Mouse (Mus musculus): ENCODE data around the gene Atxn1.

Atxn1 gene

DNA sequence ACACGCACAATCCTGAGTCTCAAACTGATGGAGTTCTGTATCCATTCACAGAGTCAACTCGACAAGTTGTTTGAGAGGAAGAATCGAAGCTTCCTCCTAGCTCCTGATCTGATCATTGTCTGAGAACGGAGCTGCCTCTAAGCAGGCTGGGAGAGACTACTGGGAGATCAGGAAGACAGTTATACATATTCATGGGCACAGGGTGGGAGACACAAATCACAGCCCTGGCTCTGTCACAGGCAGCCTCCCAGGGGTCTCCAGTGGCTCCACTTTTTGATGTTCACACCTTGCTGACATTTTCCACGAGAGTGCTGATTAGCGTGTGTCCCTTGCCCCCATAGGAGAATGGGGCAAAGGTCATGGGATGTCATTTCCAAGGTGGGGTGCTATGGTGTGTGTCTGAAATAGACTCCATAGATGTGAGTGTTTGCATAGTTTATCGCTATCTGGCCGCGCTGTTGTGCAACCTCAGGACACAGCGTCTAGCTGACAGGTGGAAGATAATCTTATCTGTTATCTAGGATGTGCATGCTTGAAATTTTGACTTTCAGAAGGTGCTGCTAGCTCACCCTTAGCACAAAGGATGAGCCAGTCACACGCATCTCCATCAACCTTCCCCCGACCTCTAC lies 105.6 kb downstream of the Atxn1 start:
- no peak for DNase-seq

DNA sequence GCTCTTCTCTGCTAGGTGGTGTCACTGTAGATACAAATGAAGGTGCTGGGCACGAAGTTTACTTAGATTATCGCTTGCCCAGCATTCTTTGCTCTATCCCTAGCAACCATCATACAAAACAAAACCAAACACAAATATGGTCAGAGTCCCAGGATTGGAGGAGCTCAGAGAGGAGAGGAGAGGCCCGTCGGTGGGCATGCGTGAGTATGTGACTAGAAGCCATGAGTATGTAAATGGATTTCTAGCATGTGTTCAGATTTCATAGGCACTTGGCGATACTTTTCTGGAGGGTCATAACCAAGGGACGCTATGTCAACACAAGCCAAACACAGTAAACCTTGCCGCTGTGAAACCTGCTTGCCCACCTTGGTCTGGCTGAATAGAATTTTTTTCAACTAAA lies 107.4 kb downstream of the Atxn1 start:
- DNase-seq = no peak

DNA sequence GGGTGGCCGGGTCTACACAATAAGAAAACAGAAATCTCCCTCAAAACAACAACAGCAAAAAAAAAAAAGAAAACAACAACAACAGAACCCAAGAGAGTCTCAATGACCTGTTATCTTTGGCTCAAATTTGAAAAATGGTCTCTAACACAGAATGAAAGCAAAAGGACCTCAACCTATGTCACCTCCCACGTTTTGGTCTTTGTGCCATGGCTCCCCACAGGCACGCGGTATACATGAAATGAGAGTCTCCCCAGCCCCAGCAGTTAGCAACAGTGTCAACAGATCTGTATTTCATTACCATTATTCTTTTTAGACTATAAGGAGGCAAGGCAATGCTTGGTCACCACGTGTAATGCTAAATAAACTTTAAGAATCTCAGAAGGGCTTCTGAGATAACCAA lies 110.3 kb downstream of the Atxn1 start:
- DNase-seq = no peak

DNA sequence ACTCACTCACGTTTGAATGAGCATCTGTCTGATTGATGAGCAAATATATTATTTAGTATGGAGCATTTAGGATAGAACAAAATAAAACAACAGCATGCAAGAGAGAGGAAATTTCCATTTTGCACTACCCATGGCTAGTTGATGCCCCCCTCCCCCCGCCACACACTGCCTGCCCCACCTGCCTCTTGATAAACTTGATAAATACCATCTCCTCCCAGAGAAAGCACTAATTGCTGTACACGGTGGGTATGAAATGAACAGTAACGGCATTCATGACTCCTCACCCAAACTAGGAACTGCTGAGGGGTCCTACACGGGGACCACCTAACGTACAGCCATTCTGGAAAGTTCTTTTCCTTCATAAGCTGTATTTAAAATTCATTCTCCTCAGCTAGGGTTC lies 111.1 kb downstream of the Atxn1 start:
- no peak for DNase-seq

DNA sequence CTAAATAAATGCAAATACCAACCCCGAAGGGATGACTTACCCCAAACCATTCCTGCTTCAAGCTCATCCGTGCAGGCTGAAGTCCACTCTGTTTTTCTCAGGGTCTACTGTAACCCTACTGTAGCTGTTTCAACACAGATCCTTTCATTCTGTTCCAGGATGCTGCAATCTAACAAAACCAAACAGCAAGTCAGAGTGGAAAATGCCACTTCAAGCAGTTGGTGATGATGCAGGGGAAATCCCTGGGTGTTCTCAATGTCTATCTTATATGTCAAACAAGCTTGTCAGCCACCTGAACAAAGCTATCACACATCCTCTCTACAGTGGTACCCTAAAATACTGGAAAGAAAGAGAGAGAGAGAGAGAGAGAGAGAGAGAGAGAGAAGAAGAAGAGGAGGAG lies 112.5 kb downstream of the Atxn1 start:
- DNase-seq = no peak

DNA sequence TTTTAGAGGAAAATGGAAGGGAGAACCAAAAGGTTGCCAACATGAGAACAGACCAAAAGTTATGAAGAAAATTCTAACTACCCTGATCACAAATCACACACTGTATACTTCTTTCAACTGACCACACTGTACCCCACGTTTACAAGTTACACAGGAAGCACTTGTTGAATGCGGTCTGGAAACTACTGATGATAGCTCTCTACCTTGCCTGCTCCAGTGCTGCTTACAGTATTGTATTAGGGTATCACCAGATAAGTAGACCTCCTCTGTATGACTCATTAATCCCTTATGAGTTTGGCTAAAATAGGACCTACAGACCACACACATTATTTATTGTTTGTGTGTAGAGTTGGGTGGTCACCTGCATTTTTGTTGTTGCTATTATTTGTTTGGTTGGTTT lies 113.1 kb downstream of the Atxn1 start:
- no peak for DNase-seq

DNA sequence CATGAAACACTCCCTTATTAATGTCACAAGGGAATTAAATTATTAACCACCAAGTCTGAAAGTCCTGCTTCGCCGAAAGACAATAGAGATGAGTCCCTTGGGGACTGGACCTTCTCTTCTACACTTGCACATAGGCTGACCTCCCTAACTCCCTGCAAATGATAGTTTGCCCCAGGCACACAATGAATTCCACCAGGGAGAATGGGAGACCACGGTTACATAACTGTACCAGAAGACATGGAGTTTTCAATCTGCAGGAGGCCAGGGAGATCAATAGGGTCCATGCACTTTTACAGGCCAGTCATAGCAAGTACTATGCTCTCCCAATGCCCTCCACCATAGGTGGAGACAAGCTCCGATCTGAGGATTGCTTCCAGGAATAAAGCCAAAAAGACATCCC lies 113.7 kb downstream of the Atxn1 start:
- DNase-seq = no peak

DNA sequence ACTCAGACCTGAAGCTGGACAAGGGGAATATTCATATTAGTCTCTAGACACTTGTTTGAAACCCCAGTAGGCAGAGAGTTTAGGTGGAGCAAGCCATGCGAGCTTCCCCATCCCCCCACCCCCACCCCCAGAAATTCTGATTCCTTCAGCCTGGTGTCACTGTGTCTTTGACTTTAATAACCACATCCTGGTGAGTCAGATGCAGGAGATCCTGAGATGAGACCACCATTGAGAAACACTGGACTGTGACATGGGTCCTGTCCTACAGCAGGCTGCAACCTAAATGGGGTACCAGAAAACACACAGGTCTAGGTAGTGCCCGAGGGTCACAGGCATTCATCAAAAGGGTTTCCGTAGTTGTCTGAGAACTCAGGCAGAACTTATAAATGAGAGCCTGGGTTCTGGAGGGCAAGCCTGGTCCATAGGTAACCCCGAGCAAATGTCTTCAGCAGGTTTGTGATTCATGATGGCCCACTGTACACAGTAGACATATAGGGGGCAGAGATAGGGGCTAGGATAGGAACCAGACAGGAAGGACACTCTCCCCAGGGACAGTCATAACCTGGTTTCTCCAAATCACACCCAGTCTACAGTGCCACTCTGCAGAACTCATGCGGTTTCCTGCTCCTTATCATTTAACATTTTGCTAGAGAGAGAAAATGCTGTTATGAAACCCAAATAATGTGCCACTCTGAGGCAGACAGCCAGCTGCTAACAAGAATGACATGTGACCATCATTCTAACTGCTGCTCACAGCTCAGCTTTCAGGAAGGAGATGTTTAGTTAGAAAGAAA lies 114.4 kb downstream of the Atxn1 start:
- no peak for DNase-seq

DNA sequence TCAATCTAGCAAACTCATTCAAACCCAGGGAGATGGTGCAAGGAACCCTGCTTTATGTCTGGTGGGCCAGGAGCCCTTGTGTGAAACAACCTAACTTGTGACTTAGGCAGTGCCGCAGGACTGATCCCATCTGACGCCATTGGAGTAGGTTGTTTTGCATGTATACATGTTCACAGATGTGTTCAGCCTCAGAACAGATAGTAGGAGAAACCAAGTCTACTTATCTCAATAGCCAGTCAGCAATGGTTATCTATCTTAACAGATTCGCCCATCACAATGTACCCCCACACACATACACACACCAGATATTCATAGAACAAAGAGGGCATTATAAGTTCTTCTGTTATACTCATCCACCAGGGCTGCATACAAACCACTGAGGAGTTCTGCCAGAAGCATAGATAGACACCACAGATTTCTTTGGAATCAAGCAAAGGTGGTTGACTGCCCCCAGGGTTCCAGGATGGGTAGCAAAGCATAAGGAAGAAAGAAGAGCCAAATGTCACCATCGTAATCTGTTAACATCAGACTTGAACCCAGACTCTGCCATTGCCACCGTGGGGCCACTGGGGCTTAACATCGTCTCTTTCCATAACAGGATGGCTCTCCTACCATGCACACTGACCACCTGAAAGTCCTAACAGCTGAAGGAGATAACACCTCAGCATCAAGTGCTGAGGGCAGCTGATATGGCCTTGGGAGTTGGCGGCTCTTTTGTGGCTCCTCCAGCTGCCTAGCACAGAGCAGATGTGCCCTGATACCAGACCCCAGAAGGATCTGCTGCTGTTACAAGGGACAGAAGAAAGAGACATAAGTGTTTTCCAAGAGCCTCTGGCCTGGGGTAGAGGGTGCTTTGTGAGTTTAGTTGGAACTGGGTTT lies 115.4 kb downstream of the Atxn1 start:
- DNase-seq = no peak

DNA sequence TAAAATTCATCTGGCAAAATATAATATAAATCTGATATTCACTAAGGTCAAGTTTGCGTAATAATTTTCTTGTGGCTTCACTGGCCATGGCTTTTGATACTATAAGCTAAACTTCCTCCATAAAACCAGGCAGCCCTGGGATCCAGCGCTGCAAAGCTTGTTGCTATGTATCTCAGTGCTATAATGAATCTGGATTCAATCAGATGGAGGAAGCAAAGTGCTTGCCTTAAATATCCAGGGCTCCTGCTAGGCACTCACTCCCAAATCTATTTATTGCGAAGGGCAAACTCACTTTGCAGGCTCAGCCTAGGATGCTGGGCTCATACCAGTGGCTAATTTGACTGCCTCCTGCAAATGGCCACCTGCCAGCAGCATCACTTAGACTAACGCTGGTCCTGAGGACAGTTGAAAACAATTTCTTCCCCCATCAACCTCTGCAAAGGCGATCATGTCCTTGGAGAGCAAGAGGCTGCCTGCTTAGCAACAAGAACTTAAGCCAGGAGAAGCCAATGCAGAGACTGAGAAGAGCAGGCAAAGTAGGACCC lies 122.2 kb downstream of the Atxn1 start:
- DNase-seq = peak in 1 of 2 experiments; percentile 28

DNA sequence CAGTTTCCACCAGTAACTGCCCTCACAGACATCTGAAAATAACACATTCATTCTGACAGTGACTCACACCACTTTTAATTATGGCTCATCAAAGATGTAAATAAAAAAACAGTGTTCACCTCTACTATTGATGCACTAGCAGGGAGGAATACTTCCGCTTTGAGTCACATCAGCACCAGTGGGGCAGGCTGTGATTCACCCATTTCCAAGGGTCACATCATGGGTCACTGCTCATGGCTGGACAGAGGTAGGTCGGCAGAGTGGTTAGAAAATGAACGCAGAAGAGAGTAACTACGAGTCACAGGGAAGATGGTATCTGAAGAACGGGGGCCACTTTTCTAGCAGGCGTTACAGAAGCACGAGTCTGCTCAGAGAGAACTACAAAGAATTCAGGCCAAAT lies 124.9 kb downstream of the Atxn1 start:
- DNase-seq = no peak

DNA sequence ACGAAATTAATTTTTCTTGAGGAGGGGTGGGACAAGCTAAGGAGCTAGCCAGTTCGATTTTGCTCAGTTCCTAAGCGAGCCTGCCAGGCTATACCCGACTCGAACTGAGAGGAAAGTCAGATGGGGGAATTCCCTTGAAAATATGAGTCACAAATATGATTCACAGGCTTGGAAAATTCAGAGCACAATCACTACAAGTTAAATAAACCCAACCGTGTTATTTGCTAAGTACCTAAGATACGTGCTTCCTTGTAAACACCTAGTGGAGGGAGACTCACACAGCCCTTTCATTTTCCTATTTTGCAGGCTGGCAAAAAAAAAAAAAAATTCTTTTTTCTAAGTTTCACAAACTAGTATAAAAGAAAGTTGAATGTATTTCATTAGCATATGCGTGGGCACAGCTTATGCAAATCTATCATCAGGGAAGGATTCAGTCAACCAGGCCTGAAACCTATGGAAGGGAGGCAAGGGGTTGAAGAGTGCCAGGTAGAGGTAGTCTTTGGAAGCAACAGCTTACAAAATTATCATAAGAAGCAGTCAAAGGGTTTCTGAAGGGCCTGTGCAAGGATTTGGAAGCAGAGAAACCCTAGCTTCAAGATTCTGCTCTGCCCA lies 127.1 kb downstream of the Atxn1 start:
- no peak for DNase-seq

DNA sequence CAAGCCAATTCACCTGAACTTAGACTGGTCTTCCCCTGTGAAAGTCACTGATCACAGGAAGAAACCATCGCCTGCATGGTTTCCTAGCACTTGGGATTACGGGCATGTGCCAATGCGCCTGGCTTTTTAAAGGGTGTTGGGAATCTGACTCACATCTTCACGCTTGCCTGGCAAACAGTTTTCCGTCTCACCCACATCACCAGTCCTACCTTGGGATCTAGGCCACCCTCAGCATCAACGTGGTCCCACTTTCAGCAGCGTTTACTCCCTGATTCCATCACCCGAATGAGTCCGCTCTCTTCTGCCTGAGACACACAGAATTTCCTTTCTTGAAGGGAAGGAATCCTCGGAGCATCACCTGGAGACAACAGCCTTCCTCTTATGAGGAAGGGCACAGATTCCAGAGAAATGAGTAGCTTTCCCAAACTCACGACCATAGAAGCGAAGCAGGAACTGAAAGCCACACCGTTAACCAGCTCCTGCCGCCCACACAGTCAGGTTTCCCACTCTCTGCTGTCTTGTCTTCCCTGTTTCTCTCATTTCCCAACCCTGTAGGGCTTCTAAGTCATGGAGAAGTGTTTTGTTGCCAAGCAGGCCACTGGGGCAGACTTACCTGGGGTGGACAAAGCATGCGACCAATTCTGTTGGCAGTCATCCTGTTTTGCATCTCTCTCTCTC lies 128.3 kb downstream of the Atxn1 start:
- no peak for DNase-seq

DNA sequence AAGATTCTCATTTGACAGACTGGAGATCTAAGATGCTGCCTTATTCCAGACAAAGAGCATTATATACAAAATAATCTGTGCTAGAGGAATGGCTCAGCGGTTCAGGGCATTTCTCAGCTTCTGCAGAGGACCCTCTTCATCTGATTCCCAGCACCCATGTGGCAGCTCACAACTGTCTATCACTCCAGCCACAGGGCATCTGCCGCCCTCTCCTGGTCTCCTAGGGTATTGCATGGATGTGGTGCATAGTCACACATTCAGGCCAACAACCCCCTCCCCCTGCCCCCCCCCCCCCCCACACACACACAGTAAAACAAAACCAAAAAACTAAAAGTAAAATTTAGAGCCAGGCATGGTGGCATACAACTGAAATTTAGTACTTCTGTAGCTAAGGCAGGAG lies 130.5 kb downstream of the Atxn1 start:
- no peak for DNase-seq

DNA sequence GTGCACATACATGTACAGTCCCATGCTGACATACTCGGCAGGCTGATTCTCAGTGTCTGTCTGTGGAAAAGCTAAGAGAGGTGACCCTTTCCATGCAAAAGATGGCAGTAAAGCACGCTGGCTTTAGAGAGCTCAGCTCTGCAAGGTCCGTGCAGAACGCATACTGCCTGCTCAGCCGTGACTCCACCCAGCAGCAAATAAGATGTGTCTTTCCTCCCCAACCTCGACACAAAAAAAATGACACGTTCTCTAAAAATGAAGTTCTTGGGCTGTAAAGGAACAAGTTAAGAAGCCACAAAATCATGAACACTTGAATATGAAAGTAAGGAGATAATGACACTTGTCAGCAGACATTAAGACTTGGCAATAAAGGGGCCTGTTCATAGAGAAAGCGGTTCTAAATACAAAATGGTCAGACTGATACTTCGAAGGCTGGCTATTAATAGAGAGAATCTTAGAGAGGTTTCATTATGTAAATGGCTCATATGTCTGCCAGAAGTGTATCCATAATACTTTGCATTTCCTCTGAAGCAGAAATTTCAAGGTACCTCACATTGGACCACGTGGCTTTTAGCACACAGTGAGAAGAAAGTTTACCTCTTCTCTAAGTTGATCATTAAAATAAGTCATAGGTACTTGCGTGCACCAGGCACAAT lies 132.0 kb downstream of the Atxn1 start:
- DNase-seq = no peak

DNA sequence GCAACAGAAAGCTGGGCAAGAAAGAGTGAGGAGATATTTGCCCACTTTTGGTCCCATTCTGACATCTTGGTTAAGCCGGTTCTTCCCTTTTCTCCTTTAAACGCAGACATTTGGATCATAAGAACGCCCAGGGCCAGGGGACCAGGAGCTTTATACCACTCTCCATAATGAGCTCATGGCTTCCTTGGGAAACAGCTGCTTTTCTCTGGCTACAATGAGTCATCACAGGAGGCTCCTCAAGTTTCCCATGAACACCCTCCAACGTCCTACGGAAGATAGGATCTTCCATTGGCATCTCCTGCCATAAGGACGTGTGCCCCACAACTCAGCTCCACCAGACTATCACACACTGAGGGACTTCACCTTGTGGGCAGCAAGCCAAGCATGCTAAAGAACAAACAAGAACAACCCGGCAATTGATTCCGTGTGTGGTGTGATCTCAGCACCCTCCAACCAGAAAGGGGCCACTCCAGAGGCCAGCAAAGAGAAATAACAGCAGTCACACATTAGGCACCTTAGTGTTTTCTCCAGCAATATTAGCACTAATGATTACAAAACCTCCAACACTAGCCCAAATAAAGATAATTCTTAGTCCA lies 135.4 kb downstream of the Atxn1 start:
- DNase-seq = no peak

DNA sequence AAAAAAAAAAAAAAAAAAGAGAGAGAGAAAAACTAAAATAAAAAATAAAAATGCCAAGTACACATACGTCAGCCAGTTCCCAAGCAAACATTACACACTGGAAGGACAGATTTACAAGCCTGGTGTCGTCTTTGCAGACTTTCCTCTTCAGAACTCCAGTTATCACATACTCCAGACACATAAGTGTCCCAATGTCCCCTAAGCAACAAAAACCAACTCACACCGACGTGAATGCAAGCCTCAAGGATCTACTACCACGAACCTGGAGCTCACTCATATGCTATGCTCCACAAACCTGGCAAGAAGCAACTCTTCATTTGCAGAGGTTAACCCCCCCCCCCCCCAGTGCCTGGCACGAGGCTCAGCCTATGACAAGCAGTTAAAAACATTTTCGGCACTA lies 136.8 kb downstream of the Atxn1 start:
- DNase-seq = no peak

DNA sequence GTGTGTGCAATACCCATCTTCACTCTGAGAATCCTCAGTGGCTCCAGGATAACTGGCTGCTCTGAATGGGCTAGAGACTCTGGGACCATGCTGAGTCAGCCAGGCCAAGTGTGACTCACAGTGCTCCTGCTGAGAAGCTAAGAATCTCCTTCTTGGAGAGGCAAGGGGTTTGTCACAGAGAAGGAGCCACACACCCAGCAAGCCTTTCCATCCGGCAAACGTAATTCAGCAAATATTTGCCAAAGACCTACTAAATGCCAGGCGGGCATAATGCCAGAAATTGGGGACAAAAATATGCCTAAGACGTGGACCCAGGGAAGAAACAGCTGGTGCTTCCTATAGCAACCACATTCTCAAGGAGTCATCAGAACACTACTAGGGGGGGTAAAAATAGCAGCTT lies 137.2 kb downstream of the Atxn1 start:
- peak; percentile 73 to 78 for DNase-seq

DNA sequence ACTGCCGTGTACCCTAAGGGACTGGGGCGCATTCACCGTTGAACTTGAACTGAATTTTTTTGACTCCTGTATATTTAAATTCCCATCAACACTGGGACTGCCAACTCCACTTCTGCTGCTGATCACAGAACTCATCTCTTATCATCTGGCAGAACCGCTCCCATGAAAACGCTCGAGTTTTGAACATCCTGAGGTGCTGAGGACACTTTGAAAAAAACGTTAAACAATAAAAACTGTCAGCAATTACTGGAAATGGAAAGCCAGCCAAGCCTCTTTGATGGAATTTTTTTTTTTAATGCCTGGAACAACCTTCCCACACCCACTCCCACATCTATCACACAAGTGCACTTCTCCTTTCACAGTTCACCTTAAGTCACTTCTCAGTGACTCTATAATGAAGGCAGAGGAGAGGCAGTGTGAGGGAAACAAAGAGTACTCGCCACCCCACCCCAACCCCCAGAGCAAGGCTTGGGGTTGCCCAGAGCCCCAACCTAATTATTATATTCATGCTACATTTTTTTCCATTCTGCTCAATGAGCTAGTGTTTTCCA lies 137.7 kb downstream of the Atxn1 start:
- DNase-seq = no peak

DNA sequence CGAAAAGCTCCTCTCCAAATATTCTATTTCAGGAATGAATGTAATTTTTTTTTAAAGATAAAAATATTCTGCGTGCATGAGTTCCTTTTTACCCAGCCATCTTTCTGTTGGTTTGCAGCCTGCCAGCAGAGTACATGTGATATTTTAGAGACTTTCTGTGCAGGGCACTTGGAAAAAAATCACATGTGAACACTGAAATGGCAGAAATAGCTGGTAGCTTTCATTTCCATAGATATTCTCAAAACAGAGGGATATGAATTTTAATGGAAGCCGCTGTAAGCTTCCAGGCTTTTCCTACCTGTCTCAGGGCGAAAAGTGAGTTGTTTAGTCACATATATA lies 142.3 kb downstream of the Atxn1 start:
- no peak for DNase-seq

DNA sequence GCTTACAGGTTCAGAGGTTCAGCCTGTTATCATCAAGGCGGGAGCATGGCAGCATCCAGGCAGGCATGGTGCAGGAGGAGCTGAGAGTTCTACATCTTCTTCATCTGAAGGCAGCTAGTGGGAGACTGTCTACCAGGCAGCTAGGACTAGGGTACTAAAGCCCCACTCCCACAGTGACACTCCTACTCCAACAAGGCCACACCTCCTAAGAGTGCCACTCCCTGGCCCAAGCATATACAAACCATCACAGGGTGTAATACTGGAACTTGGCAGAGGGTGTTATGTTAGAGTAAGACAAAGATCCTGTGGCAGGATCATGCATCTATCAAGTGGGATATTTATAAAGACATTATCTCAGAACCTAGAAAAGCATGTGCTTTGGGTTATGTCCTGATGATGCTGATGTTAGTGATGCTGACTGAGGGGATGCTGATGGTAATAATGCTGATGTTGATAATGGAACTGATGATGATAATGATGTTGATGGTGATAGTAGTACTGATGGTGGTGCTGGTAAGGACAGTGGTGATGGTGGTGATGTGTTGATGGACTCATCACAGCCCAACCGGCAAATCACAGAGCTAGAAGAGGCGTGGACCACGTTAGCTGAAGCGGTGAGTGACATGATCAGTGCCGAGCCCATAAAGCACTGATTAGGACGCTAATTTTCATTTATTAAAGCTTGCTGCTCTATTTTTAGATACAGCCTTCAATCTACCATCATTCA lies 142.9 kb downstream of the Atxn1 start:
- no peak for DNase-seq

All from cerebellum, adult 18-20 months (tissue).